Mouse (Mus musculus): ENCODE measurements at regions not wholly inside any gene's neighbourhood (a gene's known extent, or its start where the extent isn't known, plus 50 kb on each side); places are given as distances from the start of the nearest gene placed in this dataset.
"Not testable (repeated sequence)": the region's sequence is repeated elsewhere in the genome, so short reads cannot be mapped to it uniquely, and the experiment has no call there.

GRCm38 (mm10) chr16:12802651-12803050 lies 306.8 kb upstream of the Ercc4 start:
- DNase-seq (ENCODE audit: low read depth): no peak

DNA sequence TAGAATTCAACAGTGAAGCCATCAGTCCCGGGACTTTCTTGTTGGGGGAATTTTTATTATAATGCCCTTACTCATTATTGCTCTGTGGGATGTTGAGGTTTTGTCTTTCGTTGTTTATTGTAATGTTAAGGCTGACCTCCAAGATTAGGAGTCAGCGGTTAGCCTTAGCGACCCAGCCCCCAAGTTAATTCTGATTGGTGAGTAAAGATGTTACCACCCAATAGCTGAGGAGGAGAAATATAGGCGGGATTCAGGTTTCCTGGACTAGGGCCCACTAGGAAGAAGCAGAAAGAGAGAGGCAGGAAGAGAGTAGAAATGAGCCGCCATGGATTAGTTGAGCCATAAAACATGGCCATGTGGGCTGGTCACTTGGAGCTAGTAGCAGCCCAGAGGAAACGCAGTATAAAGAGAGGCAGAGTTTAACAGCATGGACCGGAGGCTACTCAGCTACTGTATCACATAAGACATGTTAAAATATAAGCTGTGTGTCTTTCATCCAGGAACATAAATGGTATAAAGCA lies 302.1 kb upstream of the Ercc4 start:
- no peak for DNase-seq (ENCODE audit: low read depth)

DNA sequence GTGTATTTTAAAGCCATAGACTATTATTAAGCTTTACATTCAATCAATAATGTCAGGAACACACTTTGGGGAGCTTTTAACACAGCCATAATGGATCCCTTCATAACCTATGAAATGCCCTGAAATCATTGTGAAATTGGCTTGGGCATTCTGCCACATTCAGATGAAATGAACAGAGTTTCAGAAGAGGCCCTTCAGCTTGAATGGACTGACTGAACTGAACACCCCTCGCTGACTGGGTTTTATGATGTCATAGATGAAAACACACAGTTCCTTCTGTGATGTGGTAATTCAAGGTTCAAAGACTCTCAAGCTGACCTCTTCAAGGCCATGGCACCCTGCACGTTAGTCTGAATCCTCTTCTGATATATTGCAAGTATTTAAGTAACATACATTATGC lies 298.4 kb upstream of the Ercc4 start:
- no peak for DNase-seq (ENCODE audit: low read depth)

GRCm38 (mm10) chr16:12824646-12825045 lies 284.8 kb upstream of the Ercc4 start:
- DNase-seq (ENCODE audit: low read depth): no peak

DNA sequence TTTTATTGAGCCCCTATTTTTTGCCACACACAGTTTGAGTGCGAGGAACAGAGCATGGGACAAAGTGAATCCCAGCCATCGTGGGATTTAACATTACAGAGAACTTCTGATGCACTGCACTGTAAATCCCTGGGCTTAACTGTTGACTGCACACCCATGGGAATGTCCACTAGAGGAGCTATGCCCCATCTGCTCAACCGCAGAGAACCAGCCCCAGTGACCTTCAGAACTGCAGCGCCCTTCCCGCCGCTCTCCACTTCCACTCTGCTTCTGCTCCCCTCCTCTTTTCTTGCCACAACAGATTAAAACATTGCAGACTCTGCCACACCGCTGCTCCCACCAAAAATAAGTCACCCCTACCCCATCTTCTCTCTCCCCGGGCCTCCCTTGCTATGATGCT lies 283.3 kb upstream of the Ercc4 start:
- no peak for DNase-seq (ENCODE audit: low read depth)

DNA sequence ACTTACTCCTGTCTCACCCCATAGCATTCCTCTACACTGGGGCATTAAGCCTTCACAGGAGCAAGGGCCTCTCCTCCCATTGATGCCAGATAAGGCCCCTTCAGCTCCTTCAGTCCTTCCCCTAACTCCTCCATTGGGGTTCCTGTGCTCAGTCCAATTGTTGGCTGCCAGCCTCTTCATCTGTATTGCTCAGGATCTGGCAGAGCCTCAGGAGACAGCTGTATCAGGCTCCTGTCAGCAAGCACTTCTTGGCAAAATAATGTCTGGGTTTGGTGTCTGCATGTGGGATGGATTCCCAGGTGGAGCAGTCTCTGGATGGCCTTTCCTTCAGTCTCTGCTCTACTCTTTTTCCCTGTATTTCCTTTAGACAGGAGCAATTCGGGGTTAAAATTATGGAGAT lies 278.2 kb upstream of the Ercc4 start:
- not testable (repeated sequence) for DNase-seq (ENCODE audit: low read depth)

GRCm38 (mm10) chr16:12856356-12856755 lies 253.1 kb upstream of the Ercc4 start:
- no peak for DNase-seq (ENCODE audit: low read depth)

- no peak for DNase-seq (ENCODE audit: low read depth)
Measured at GRCm38 (mm10) chr16:12859714-12860355, 249.6 kb upstream of the Ercc4 start.

- DNase-seq (ENCODE audit: low read depth): no peak
Measured at GRCm38 (mm10) chr16:12862561-12862960, 246.9 kb upstream of the Ercc4 start.

DNA sequence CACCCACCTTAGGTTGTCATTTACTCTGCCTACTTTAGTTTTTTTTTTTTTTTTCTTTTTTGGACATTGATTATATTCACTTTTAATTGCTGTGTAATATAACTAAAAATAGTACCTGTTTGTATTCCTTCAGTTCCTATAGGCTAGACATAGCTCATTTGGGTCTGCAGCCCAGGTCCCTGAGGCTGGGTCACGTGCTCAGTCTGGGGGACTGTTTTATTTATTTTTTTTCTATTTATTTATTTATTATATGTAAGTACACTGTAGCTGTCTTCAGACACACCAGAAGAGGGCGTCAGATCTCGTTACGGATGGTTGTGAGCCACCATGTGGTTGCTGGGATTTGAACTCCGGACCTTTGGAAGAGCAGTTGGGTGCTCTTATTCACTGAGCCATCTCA lies 231.2 kb upstream of the Ercc4 start:
- not testable (repeated sequence) for DNase-seq (ENCODE audit: low read depth)

DNA sequence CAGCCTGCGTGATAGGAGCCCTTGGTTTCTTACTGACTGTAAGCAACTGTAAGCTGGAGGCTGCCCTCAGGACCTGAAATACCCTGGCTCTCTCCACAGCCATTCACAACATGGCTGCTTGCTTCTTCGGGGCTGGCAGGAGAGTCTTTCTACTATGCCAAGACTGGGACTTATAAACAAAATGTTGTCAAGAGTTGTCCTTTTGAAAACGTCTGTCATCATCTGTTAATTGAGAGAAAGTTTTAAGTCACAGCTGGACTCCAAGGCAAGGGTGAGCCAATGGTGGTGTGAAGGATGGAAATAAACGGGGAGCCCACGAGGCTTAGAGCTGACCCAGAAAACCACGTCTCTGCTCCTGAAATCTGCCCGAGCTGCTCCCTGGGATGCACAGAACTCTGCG lies 229.5 kb upstream of the Ercc4 start:
- no peak for DNase-seq (ENCODE audit: low read depth)

DNA sequence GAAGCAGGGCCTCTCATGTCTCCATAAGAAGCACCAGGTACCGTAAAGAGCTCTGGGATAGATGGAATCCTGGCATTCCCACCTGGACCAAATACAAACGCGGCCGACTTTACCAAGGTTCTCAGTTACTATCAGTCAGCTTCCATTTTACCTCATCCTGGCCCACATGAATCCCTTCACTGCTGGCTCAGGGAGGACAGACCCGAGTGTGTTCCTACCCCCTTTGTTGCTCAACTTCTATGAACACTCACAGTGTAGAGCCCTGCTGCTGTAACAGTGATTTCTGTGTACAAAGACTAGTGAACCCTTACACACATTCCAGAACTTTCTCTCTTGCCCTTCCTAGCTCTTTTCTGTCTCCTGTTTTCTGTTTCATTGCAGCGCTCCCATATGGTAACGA lies 229.0 kb upstream of the Ercc4 start:
- DNase-seq (ENCODE audit: low read depth): no peak

- DNase-seq (ENCODE audit: low read depth): no peak
Measured at GRCm38 (mm10) chr16:12882690-12883089, 226.8 kb upstream of the Ercc4 start.

- DNase-seq (ENCODE audit: low read depth): no peak
Measured at GRCm38 (mm10) chr16:12884556-12884955, 224.9 kb upstream of the Ercc4 start.

DNA sequence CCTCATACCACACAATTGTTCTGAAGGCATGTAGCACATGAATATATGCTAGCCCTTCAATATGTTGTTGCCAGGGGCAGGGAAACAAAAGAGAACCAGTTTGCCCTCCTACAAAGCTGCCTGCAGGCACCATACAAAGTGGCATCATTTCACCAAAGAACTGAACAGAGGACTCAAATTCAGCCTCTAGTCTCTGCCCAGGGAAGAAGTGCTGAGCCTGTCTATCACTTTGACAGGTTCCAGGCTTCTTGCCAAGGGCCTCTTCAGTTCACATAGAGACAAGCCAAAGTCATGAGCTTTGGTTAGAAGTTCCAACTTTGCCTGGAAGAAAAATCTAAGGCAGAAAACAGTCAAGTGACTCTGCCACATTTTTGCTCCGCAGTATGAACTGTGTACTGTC lies 223.4 kb upstream of the Ercc4 start:
- DNase-seq (ENCODE audit: low read depth): no peak

DNA sequence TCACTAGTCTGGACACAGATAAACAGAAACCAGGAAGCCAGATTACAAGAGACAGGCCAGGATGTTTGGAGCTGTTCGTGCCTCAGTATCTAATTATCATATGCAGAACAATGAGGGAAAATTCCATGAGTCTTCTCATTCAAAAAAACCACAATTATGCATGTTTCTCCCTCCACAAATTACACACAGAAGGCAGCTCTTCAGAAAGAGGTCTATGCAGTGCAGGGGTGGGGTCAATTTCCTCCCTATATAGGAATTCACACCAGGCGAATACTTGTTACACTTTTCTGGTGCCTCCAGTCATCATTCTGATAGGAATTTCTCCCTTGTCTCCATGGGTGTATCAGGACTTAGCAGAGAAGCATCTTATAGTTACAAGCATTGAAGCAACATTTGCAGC lies 222.1 kb upstream of the Ercc4 start:
- DNase-seq (ENCODE audit: low read depth): no peak

DNA sequence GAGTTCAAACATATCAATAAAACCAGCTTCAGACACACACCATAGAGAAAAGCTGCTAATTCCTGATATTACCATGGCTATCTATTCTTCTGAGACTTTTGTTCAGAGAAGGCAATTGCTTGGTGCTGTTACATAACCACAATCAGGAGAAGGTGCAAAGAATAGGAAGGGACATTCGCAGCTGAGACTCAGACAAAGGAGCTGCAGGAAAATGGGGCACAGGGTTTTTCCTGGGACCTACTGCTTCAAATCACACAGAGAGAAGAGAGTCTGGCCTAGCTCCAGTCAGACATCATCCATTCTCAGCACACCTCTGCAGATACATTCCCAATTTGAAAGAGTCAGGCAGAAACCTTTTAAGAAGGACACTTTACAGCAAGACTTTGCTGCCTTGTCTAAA lies 219.4 kb upstream of the Ercc4 start:
- no peak for DNase-seq (ENCODE audit: low read depth)

GRCm38 (mm10) chr16:12890545-12890944 lies 218.9 kb upstream of the Ercc4 start:
- no peak for DNase-seq (ENCODE audit: low read depth)

DNA sequence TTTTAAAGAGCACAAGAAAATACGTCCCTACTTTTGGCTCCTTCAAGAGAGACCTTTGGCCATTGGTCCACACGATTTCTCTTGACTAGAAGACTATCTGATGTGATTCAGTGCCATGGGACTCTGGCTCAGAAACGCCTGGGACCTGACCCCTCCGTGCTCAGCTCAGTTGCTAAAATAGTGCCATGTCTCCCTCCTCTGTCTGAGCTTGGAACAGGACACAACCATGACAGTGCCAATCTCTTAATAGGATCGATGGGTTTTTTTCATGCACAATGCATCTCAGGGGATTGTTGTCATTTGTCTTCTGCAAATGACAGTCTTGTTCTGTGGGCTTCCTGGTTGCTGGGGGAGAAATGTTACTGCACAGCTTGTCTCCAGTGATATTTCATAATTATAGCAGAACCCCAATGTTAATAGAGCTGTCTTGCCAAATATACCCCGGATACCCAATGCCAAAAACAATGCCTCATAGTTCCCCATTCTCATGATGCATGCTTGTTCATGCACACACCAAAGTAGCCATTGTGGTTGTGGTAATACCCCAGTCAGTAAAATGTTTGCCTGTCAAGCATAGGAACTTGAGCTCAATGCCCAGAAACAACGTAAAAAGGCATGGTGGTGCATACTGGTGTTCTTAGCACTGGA lies 216.7 kb upstream of the Ercc4 start:
- no peak for DNase-seq (ENCODE audit: low read depth)

GRCm38 (mm10) chr16:12897267-12897666 lies 212.2 kb upstream of the Ercc4 start:
- DNase-seq (ENCODE audit: low read depth): no peak

- DNase-seq (ENCODE audit: low read depth): no peak
Measured at GRCm38 (mm10) chr16:12900670-12901069, 208.8 kb upstream of the Ercc4 start.

- no peak for DNase-seq (ENCODE audit: low read depth)
Measured at GRCm38 (mm10) chr16:12901096-12901995, 208.1 kb upstream of the Ercc4 start.

- DNase-seq (ENCODE audit: low read depth): no peak
Measured at GRCm38 (mm10) chr16:12901996-12902319, 207.5 kb upstream of the Ercc4 start.

All from c-Kit-positive CD71-positive TER-119-negative erythroid progenitor cells, embryonic 14.5 days (primary cell).